Mouse (Mus musculus) liver, embryonic 11.5 days (tissue): ENCODE measurements at regions not wholly inside any gene's neighbourhood (a gene's known extent, or its start where the extent isn't known, plus 50 kb on each side); places are given as distances from the start of the nearest gene placed in this dataset.

Experiments
- ATAC-seq: fragments of 200-750 bp; cut with Nextera tagmentation; replicated peaks from 2 replicates; pipeline ENCODE4 v1.8.0; 2017; ENCODE audit warnings: moderate number of reproducible peaks, mild to moderate bottlenecking, moderate TSS enrichment, moderate library complexity; ENCODE audit not compliant: low FRiP score
- DNase-seq: peaks from one replicate; pipeline ENCODE4 v3.0.0-alpha.2; 2017; ENCODE audit warnings: low spot score
- H3K27ac ChIP-seq: fragments of 300-500 bp; sonication (generic); 2 replicates; pipeline ENCODE4 v1.5.1; 2014; ENCODE audit warnings: mild to moderate bottlenecking, low read depth, low read length, control low read depth
- H3K27me3 ChIP-seq: fragments of 300-500 bp; sonication (generic); replicated peaks from 2 replicates; pipeline ENCODE4 v1.6.1; 2014; ENCODE audit warnings: low read length, mixed read lengths; ENCODE audit not compliant: control insufficient read depth, insufficient read depth
- H3K36me3 ChIP-seq: fragments of 300-500 bp; sonication (generic); 2 replicates; pipeline ENCODE4 v1.6.1; 2014; ENCODE audit warnings: mild to moderate bottlenecking, low read length, moderate library complexity, mixed read lengths; ENCODE audit not compliant: control insufficient read depth, insufficient read depth
- H3K4me1 ChIP-seq: fragments of 300-500 bp; sonication (generic); replicated peaks from 2 replicates; pipeline ENCODE4 v1.6.1; 2014; ENCODE audit warnings: low read length, mixed read lengths; ENCODE audit not compliant: control insufficient read depth, insufficient read depth
- H3K4me2 ChIP-seq: fragments of 300-500 bp; sonication (generic); 2 replicates; pipeline ENCODE4 v1.6.1; 2014; ENCODE audit warnings: mild to moderate bottlenecking, control low read depth, moderate library complexity
- H3K4me3 ChIP-seq: fragments of 300-500 bp; sonication (generic); 2 replicates; pipeline ENCODE4 v1.5.1; 2014; ENCODE audit warnings: low read depth, low read length, control low read depth
- H3K9ac ChIP-seq: fragments of 300-500 bp; sonication (generic); 2 replicates; pipeline ENCODE4 v1.6.1; 2014; ENCODE audit warnings: low read depth, low read length, control low read depth
- H3K9me3 ChIP-seq: fragments of 300-500 bp; sonication (generic); 2 replicates; pipeline ENCODE4 v1.6.1; 2016; ENCODE audit warnings: low read length, inconsistent platforms, mixed read lengths; ENCODE audit not compliant: control insufficient read depth
- WGBS: fragments of 180-500 bp; shearing (Covaris S2); extraction: QIAGEN DNeasy Blood & Tissue Kit; methylation state at CpG from one replicate; pipeline ENCODE4 v1.1.7; 2014; 5-methylcytosine and 5-hydroxymethylcytosine counted together

DNA sequence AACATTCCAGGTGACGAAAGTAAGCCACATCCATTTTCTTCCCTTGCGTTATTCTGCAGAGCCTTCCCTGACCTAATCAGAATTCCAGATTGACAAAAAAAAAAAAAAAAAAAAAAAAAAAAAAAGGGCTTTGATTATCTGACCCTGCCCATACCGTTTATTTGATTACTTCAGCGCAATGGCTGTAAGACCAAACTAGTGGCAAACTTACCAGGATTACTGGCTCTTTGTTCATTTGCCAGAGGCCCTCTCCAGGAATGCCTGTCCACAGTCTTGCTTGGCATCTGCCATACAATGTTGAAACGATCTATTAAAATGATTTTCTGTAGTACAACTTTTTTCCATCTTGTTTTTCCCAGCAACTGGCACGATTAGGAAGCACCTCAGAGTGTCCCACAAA, 569.4 kb upstream of the Nox3 start:
- Histone ChIP-seq H3K9me3 (no peaks in the 10 kb centered on the region), H3K27me3 (no peaks in the 10 kb centered on the region), H3K9ac (no peak overlapping the region), H3K36me3 (no peaks in the 10 kb centered on the region), H3K27ac (no peak overlapping the region), H3K4me2 (no peak overlapping the region), H3K4me3 (no peak overlapping the region), H3K4me1 (no peaks in the 10 kb centered on the region)
- ATAC-seq: no peak
- 58% methylated on average over 6 of the region's 6 CpGs for WGBS
- no peak for DNase-seq

DNA sequence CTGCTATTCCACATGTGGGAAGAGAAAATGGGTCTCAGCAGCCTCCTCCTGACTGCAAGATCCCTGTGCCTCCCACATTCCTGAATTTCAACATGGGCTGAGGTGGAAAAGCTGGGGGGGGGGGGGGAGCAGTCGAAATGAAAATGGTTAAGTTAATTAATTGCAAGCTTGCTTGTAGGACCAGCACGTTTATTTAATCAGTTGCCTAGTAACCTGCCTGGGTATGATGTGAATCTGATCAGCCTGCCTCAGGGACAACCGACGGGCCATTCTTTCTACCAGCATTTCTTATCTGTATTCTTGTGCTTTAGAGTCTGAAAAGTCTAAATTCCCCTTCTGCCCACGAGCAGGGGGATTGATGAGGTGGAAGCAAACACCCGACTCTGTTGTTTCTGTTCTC, 569.9 kb upstream of the Nox3 start:
- no peak for DNase-seq
- Histone ChIP-seq H3K4me1 (no peaks in the 10 kb centered on the region), H3K4me2 (no peak overlapping the region), H3K4me3 (no peak overlapping the region), H3K36me3 (no peaks in the 10 kb centered on the region), H3K27ac (no peak overlapping the region), H3K9me3 (no peaks in the 10 kb centered on the region), H3K27me3 (no peaks in the 10 kb centered on the region), H3K9ac (no peak overlapping the region)
- 13% methylated on average over 6 of the region's 6 CpGs for WGBS
- no peak for ATAC-seq

DNA sequence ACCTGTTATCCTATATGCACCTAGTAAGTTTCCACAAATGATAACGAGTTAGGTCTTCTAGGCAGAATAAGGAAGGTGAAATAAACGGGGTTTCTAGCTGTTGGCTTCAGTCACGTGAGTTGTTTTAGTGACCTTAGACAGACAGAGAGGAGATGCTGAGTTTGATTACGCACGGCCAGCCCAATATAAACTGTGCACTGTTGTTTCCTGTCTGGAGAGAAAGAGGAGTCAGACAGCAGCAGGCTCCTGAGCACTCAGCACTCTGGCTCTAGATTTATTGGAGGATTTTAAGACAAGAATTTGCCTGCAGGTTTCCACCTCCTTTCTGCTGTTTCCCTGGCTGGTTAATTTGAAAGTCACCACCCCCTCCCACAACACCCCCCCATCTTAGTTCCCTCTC, 570.4 kb upstream of the Nox3 start:
- Histone ChIP-seq H3K27me3 (no peaks in the 10 kb centered on the region), H3K27ac (no peak overlapping the region), H3K9ac (no peak overlapping the region), H3K4me1 (no peaks in the 10 kb centered on the region), H3K36me3 (no peaks in the 10 kb centered on the region), H3K4me2 (no peak overlapping the region), H3K4me3 (no peak overlapping the region), H3K9me3 (no peaks in the 10 kb centered on the region)
- 29% methylated on average over 5 of the region's 5 CpGs for WGBS
- ATAC-seq (no peak), DNase-seq (no peak)

DNA sequence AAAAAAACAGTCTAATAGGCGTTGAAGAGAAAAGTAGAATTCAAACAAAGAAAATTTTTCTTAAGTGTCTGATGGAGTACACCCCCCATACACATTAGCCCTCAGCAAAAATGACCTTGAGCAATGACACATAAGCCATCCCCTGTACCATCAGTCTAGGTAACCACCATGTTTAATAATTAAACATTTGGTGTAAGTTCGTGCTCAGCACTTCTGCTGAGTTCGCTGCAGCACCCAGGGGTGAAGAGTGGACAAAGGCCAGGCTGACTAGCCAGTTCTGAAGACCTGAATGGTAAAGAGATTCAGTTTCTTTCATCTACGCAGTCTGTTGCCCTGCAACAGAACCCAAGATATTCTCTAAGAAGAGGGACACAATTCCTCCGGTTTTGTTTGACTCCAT, 572.3 kb upstream of the Nox3 start:
- no peak for ATAC-seq
- H3K9ac ChIP-seq: no peak overlapping the region
- DNase-seq: no peak
- no peaks in the 10 kb centered on the region for H3K9me3 ChIP-seq
- no peak overlapping the region for H3K4me3 ChIP-seq
- H3K27ac ChIP-seq: no peak overlapping the region
- 67% methylated on average over 5 of the region's 5 CpGs for WGBS
- no peak overlapping the region for H3K4me2 ChIP-seq
- no peaks in the 10 kb centered on the region for H3K4me1 ChIP-seq
- H3K36me3 ChIP-seq: no peaks in the 10 kb centered on the region
- H3K27me3 ChIP-seq: no peaks in the 10 kb centered on the region

GRCm38 (mm10) chr17:4272456-4272855, 576.4 kb upstream of the Nox3 start:
- H3K4me2 ChIP-seq: no peak overlapping the region
- no peaks in the 10 kb centered on the region for H3K27me3 ChIP-seq
- no peaks in the 10 kb centered on the region for H3K9me3 ChIP-seq
- no peak overlapping the region for H3K4me3 ChIP-seq
- no peaks in the 10 kb centered on the region for H3K4me1 ChIP-seq
- H3K9ac ChIP-seq: no peak overlapping the region
- WGBS: 75% methylated on average over 5 of the region's 5 CpGs
- ATAC-seq: no peak
- no peak overlapping the region for H3K27ac ChIP-seq
- no peak for DNase-seq
- H3K36me3 ChIP-seq: no peaks in the 10 kb centered on the region

DNA sequence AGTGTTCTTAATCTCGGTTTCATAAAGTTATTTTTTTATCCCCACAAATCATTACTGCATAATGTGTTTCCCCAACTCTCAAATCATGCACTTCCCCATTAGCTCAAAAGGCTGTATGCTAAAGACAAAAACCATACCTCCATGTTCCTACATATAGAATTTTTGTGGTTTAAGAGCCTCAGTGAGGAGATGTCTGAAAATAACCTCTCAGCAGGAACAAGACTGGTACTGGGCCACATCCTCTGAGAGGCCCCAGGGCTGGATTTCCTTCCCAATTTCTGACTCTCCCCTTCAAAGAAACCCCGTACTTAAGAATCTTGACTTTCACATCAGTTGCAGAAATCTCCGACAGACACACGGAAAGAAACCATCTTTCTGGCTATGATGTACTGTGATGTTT, 580.7 kb upstream of the Nox3 start:
- H3K27ac ChIP-seq: no peak overlapping the region
- 46% methylated on average over 4 of the region's 4 CpGs for WGBS
- H3K4me3 ChIP-seq: no peak overlapping the region
- ATAC-seq (no peak), DNase-seq (no peak)
- no peak overlapping the region for H3K9ac ChIP-seq
- H3K4me1 ChIP-seq: no peaks in the 10 kb centered on the region
- H3K9me3 ChIP-seq: no peaks in the 10 kb centered on the region
- H3K4me2 ChIP-seq: no peak overlapping the region
- H3K27me3 ChIP-seq: no peaks in the 10 kb centered on the region
- no peaks in the 10 kb centered on the region for H3K36me3 ChIP-seq

DNA sequence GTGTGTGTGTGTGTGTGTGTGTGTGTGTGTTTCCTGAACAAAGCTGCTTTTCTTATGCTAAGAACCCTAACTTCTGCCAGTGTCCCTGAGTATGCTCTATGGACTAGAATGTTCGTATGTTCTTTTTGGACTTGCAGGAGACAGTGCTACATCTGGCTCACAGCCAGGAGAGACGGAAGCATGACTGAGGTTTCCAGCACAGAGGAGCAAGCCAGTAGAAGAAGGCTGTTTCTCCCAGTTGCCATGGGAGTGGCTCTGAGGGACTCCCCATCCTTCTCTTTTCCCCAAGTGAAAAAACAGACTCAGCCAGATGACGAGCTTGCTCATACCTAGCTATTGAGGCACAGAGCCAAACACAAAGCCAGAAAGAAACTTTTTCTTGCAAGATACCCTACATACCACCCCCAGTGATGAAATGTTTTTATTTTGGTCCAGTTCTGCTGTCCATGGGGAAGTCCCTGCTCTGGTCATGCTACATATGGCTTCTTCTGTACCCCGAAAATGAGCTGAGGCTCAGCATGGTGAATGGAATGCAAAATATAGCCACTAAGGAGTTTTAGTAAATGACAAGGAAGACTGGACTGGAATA, 582.3 kb upstream of the Nox3 start:
- H3K9ac ChIP-seq: no peak overlapping the region
- 78% methylated on average over 4 of the region's 4 CpGs for WGBS
- no peaks in the 10 kb centered on the region for H3K36me3 ChIP-seq
- H3K27ac ChIP-seq: no peak overlapping the region
- H3K27me3 ChIP-seq: no peaks in the 10 kb centered on the region
- H3K4me2 ChIP-seq: no peak overlapping the region
- DNase-seq (no peak), ATAC-seq (no peak)
- H3K4me3 ChIP-seq: no peak overlapping the region
- no peaks in the 10 kb centered on the region for H3K9me3 ChIP-seq
- H3K4me1 ChIP-seq: no peaks in the 10 kb centered on the region

GRCm38 (mm10) chr17:4281451-4281850, 585.4 kb upstream of the Nox3 start:
- Histone ChIP-seq H3K9me3 (no peaks in the 10 kb centered on the region), H3K4me2 (no peak overlapping the region), H3K4me3 (no peak overlapping the region), H3K4me1 (no peaks in the 10 kb centered on the region), H3K9ac (no peak overlapping the region), H3K36me3 (no peaks in the 10 kb centered on the region), H3K27ac (no peak overlapping the region), H3K27me3 (no peaks in the 10 kb centered on the region)
- WGBS: 76% methylated on average over 5 of the region's 5 CpGs
- ATAC-seq: no peak
- DNase-seq: no peak

DNA sequence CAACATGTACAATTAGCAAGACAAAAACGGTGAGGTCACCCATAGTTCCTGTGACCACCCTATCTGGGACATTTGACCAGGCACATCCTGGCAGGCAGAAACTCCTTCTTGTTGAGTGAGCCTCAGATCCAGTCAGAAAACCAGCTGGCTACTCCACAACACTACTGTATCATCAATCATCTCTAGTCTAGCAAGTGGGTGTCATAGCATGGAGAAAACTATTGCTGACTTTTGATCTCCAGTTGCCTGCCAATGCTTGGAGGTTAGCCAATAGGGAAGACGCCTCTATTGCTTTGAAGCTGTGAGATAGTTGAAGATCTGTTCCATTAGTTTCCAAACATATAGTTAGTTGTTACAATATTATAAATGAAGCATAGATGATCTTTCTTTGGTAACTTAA, 595.4 kb upstream of the Nox3 start:
- no peaks in the 10 kb centered on the region for H3K27me3 ChIP-seq
- WGBS: 80% methylated on average over 2 of the region's 2 CpGs
- H3K4me1 ChIP-seq: no peaks in the 10 kb centered on the region
- no peaks in the 10 kb centered on the region for H3K9me3 ChIP-seq
- no peak overlapping the region for H3K4me3 ChIP-seq
- H3K9ac ChIP-seq: no peak overlapping the region
- no peak overlapping the region for H3K27ac ChIP-seq
- ATAC-seq (no peak), DNase-seq (no peak)
- no peaks in the 10 kb centered on the region for H3K36me3 ChIP-seq
- H3K4me2 ChIP-seq: no peak overlapping the region
